Mouse (Mus musculus): ENCODE results near the gene Rab4b.

Rab4b gene

GRCm38 (mm10) chr7:27178324-27179216, at the start of gene Rab4b:
TSS of gene Rab4b (minus strand) at chr7:27178896.
- DNase-seq (ENCODE audit: low read depth, low spot score) = peak; percentile 100

DNA sequence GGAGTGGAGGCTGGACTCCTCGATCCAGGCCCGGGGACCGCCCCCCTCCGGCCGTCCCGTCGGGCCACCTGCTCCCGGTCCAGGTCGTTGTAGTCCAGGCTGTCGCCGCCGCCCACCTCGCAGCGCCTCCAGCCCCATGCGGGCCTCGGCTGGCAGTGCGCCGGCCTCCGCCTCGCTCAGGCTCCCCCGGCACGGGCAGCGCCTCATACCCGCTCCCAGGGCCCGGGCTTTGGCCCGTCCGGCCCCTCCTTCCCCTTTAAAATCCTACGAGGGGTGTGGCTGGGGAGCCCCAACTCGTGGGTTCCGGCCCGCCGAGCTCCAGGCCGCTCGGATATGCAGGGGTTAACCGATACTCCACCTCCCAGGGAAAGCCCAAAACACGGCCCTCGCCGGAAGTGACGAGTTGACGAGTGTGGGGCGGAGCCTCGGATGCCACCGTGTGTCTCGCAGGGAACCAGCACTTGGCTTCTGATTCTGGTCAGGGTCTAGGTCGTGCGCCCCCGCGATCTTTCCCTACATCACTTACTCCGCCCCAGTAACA, 49.7 kb upstream of the Rab4b start, which contains the start of gene Itpkc:
TSS of gene Itpkc (minus strand) at position 381 of the 541 bp plus-strand sequence.
- DNase-seq (ENCODE audit: low read depth, low spot score) = peak; percentile 93

DNA sequence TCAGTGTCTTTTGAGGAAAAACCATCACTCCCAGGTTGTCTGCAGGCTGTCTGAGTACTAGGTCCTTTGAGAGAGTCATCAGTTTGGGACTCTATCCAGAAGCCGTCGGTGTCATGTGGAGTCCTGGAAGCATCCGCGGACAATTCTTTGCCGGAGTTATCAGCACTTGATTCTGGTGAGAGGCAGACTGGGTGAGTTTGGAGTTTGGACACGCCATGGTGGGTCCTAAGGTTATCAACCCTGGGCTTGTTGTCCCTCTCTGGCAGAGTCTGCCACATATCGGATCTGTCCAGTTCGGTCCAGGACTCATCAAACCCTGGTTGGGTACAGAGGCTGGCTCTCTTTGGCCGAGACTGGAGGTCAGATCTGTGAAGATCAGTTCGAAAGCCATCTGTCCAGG, 49.0 kb upstream of the Rab4b start:
- no peak for DNase-seq (ENCODE audit: low read depth, low spot score)

DNA sequence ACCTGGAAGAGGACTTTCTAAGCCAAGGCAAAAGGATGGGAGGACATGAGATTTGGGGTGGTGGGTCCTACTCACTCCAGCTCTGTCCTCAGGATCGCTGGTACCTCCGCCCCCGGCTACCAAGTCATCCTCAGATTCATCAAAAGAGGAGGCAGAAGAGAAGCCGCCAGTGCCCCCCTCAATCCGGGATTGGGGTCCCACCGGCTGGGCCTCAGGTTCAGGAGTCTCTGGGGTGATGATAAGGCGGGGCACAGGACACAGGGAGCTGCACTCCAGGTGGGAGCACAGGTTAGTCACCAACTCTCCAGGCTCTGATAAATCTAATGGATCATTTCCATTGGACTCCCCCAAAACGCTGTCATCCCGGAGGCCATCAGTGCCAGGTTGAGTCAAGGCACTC, 48.6 kb upstream of the Rab4b start:
- no peak for DNase-seq (ENCODE audit: low read depth, low spot score)

DNA sequence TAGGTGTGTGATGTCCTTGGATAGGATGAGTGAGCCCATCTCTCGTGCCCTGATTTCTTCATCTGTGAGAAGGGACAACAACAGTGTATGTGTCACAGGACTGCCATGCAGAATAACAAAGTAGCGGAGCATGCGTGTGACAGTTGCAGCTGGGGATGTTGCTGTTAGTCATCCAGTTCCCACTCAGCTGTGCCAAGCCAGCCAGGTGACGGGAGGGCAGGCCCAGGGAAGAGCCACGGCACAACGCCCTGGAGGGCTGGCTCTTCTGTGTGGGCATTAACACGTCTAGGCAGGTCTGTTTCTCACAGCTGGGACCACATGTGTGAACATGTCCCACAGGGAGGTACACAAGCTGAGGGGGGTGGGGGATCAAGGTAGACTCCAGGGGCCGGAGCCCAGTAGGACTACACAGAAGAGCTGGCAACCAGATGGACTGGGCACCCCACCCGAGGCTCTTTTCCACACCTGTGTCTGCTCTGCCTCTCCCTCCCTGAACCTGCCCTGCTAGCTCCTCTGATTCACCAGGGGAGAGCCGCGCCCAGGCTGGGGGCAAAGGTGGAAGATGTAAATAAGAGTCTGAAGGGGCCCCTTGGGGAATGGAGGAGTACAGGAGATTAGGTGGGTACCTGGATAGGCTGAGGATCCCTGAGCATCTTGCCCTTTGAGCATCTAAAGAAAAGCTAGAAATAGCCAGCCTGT, 46.3 kb upstream of the Rab4b start:
- no peak for DNase-seq (ENCODE audit: low read depth, low spot score)

DNA sequence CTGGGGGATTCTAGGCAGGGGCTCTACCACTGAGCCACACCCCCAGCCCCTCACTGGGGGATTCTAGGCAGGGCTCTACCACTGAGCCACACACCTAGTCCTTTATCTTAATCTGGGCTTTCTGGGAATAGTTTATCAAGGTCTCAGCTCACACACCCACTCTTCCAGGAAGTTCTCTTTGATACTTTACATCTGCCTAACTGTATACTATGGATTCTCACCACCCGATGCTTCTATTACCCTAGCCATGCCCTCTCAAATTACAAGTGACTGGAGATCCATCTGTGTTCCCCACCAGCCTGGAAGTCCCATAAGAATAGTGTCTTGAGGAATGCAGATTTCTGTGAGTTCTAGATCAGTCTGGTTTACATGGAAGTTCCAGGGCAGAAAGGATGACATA, 43.8 kb upstream of the Rab4b start:
- DNase-seq (ENCODE audit: low read depth, low spot score) = no peak

DNA sequence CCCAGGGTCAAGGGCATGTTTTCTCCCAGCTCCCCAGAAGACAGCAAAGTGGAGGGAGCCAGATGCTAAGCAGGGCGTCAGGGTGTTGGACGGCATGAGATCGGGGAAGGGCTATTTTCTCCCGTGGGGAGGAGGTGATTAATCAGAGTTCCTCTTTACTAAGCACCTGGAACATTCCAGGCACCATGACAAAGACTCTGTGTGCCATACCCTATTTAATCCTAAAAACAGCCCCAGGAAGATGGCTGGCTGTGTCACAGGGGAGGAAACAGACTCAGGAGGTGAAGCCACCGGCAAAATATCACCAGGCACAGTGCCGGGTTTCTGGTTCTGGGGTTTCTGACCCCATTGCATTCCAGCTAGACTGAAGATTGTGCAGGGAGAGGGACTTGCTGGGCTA, 43.2 kb upstream of the Rab4b start:
- DNase-seq (ENCODE audit: low read depth, low spot score) = no peak

GRCm38 (mm10) chr7:27219937-27220336, 41.2 kb upstream of the Rab4b start:
- DNase-seq (ENCODE audit: low read depth, low spot score) = no peak

- no peak for DNase-seq (ENCODE audit: low read depth, low spot score)
These were observed 39.9 kb upstream of the Rab4b start for GRCm38 (mm10) chr7:27218586-27218985.

DNA sequence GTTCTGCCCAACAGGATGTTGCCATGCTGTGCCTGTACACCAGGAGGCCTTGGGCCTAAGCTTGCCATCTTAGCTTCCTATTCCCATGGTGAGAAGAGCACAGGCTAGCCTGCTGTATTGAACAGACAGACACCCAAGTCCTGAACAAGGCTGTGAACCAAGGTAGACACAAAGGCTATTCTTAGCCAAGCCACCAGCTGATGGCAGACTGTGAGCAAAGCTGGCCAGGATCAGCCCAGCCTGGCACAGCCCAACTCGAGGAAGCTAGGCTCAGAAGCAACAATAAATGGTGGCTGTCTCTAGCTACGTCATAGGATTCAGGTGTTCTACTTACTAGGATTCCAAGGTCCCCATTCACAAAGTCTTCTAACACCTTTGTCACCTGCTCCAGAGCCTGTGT, 33.9 kb upstream of the Rab4b start:
- DNase-seq (ENCODE audit: low read depth, low spot score) = no peak

DNA sequence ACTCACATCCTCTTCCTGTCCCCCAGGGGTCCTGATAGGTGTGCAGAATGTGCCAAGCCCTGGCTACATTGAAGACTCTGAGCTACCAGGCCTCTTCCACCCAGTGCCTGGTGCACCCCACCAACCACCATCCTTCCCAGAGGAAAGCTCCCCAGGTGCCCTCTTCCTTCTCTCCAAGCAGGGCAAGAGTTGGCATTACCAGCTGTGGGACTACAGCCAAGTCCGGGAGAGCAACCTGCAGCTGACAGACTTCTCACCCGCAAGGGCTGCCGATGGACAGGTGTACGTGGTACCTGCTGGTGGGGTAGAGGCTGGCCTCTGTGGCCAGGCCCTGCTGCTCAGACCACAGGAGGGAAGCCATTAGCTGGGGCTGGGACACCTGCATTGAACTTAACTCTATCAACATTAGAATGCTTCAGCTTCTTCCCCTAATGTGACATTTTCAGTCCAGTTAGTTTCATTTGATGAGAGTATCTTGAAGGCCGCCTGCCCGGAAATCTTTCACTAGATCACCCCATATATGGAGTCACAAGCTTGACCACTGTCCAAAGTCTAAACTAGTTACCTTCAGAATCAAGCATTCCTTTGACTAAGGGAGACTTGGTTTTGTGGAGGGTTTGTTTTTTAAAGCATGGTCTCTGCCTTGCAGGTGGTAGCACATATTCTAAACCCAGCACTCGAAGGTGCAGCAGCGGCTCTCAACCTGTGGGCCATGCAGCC, 25.2 kb upstream of the Rab4b start:
- DNase-seq (ENCODE audit: low read depth, low spot score) = no peak

GRCm38 (mm10) chr7:27198779-27199178, 20.1 kb upstream of the Rab4b start:
- DNase-seq (ENCODE audit: low read depth, low spot score) = no peak

GRCm38 (mm10) chr7:27198355-27198754, 19.7 kb upstream of the Rab4b start:
- DNase-seq (ENCODE audit: low read depth, low spot score) = no peak

DNA sequence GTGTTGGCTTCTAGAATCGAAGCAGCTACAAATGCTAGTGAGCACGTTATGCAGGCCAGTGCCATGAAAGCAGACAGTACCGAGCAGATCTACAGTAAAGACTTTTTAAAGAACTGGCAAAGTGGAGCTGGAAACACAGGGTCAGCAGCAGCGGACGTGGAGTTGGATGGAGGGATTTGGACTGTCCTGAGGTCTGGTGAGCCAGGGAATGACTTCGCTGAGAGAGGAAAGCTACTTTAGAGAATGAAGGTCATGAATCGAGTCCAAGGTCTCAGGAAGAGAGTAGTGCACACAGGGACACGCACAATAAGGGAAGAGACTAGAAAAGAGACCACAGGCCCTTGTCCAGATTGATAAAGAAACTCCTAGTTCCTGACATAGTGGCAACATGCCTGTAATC, 18.9 kb upstream of the Rab4b start:
- no peak for DNase-seq (ENCODE audit: low read depth, low spot score)

- no peak for DNase-seq (ENCODE audit: low read depth, low spot score)
These were observed 18.4 kb upstream of the Rab4b start for GRCm38 (mm10) chr7:27197136-27197535.

DNA sequence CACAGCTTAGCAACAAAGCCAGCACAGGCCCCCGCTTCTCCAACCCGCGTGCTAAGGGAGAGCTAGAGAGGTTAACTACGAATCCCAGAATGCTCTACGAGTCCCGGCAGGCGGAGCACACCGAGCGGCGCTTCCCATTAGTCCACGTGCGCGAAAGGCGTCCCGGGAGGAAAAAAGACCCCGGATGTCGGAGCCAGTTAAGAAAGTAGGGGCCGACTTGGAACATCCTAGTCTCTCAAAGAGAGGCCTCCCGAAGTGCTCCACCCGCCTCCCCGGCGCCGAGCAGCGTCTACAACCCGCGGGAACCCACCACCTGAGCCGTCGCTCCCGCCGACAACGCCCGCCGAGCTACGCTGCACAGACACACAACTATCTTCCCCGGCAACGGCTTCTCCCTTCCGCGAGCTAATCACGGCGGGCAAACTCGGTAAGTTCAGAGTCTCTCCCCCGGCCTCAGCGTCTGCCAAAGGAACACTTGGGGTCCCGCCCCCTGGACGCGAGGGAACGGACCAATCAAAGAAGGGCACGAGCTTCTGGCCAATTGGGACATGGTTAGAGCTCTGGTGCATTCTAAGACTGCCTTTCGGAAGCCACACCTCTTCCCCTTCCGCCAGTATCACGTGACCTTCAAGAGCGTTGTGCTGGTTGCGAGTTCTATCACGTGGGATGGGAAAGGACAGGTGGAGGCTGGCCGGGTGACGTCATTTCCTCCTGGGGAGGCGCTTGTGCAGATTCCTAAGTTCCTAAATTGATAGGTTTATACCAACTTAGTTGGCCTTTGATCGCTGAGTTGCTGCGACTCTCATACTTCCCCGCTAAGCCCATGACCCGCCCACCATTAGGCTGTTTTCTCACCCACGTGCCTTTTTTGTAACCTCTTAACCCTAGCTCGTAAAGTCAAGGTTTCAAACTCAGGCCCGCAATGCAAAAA, 17.2 kb upstream of the Rab4b start, which contains the start of the genes BC024978 and Snrpa:
TSS of gene BC024978 (plus strand) at position 101 of the 931 bp plus-strand sequence.
TSS of gene Snrpa (minus strand) at position 591 of the 931 bp plus-strand sequence.
- DNase-seq (ENCODE audit: low read depth, low spot score) = peak; percentile 97

- no peak for DNase-seq (ENCODE audit: low read depth, low spot score)
These were observed 15.0 kb upstream of the Rab4b start for GRCm38 (mm10) chr7:27193731-27194130.

DNA sequence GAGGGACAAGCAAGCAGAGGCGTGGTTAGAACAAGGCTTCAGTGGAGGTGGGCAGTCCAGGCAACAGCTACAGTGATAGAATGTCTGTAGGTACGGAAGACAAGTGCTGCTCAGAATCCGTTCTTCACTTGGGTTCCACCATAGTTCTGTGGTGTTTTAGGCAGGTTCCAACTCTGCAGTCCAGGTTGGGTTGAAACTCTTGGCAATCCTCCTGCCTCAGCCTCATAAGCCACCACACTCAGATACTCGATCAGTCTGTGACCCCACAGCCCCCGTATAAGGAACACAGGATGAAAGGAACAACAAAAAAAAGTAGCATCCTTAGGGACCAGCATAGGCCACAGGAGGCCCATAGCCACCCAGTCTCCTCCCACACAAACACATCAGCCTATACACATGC, 13.7 kb upstream of the Rab4b start:
- no peak for DNase-seq (ENCODE audit: low read depth, low spot score)

DNA sequence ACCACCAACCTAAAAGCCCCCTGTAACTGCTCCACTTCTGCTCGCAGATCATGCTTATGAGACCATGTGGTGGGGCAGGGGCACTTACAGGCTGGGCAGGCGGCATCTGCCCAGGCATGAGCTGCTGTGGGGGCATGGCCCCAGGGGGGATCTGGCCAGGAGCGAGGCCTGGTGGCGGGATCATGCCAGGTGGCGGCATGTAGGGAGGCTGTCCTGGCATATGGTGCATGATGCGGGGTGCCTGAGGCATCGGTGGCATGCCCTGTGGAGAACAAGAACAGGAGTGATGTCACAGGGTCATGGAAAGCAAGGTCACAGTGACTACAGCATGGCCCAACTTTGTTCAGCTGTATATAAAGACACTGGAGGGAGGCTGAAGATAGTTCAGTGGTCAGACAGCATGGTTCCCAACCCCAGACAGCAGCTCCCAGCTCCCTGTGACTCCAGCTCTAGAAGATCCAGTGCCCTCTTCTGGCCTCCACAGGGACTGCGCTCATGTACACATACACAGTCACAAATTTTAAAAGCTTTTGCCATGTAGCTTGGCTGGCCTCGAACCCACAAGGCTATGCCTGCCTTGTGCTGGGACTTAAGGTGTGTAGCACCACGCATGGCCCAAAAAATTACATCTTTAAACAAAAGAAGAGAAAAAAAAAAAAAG, 10.7 kb upstream of the Rab4b start:
- no peak for DNase-seq (ENCODE audit: low read depth, low spot score)

DNA sequence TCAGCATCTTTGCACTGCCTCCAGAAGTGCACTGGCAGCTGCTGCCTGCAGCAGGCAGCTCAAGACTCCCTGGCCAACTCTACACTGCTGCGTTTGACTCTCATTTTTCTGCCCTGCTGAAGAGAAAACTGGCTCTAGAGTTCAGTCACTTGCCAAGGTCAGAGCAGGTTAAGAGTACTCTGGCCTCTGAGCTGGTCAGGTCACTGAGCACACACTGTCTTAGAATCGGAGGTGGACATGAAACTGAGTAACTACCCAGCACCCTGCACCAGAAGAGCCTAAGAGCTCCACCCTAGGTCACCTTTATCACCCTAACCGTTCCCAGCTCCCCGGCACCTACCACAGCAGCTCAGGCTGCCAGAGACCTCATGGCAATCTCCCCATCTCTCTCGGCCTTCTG, 7.3 kb upstream of the Rab4b start:
- DNase-seq (ENCODE audit: low read depth, low spot score) = no peak

Data from embryo, embryonic 11.5 days (tissue).